Mouse (Mus musculus) bone marrow, adult 2 months (tissue): Measurements from ENCODE around the gene Tppp2. TPM values are rescaled to one million over a fixed set of nuclear protein-coding genes. Genes with fewer than 3 reads are reported as not detected.

Experiments
- H3K27ac ChIP-seq: fragments of 200-500 bp; 2 replicates; pipeline ENCODE4 v1.5.1; 2012; ENCODE audit warnings: low read depth, mild to moderate bottlenecking, control low read depth, inconsistent platforms, low read length; ENCODE audit not compliant: control insufficient read depth, poor library complexity, insufficient read depth
- H3K4me1 ChIP-seq: fragments of 200-500 bp; 2 replicates; pipeline ENCODE4 v1.6.1; 2011; ENCODE audit warnings: low read length; ENCODE audit not compliant: control insufficient read depth, insufficient read depth
- H3K4me3 ChIP-seq: fragments of 200-500 bp; replicated peaks from 2 replicates; pipeline ENCODE3; 2011; ENCODE audit warnings: mild to moderate bottlenecking, low read depth, low read length, control low read depth; ENCODE audit not compliant: control insufficient read depth
- CTCF ChIP-seq: fragments of 200-500 bp; IDR thresholded peaks from 2 replicates; pipeline ENCODE4 v1.5.1; 2011; ENCODE audit warnings: low read length, control low read depth; ENCODE audit not compliant: control insufficient read depth, insufficient read depth
- POLR2A ChIP-seq: fragments of 200-500 bp; IDR thresholded peaks from 2 replicates; pipeline ENCODE4 v1.6.1; 2011; ENCODE audit warnings: low read depth, mild to moderate bottlenecking, control low read depth, low read length, borderline replicate concordance; ENCODE audit not compliant: control insufficient read depth
- WGBS: fragments of 180-500 bp; shearing (Covaris S2); methylation state at CpG from one replicate; pipeline ENCODE4 v1.1.7; 2018; 5-methylcytosine and 5-hydroxymethylcytosine counted together
- polyA plus RNA-seq: library from polyadenylated mRNA; stranded (reverse); fragments of >200 nt; gene quantifications from 2 replicates; pipeline ENCODE4 v1.2.4, GENCODE M21; 2011; ENCODE audit warnings: low replicate concordance; ENCODE audit not compliant: missing spikeins, insufficient read depth, insufficient read length

The Tppp2 gene
- polyA plus RNA-seq, 1 experiment, result not detected

- H3K27ac ChIP-seq, result no peak overlapping the region
- H3K4me3 ChIP-seq, result no peak overlapping the region
- 63% methylated on average over 9 of the region's 9 CpGs for WGBS
- no peaks in the 10 kb centered on the region for H3K4me1 ChIP-seq
- TF ChIP-seq CTCF, result peak; percentile 85
- no peak for TF ChIP-seq POLR2A
Observed at GRCm38 (mm10) chr14:51902806-51903710, 15.2 kb upstream of the Tppp2 start.

- Histone ChIP-seq H3K4me1 (no peaks in the 10 kb centered on the region), H3K4me3 (no peak overlapping the region), H3K27ac (no peak overlapping the region)
- WGBS, result 85% methylated on average over 9 of the region's 9 CpGs
- no peak for TF ChIP-seq POLR2A
- TF ChIP-seq CTCF, result no peak
Observed at GRCm38 (mm10) chr14:51903782-51904181, 14.4 kb upstream of the Tppp2 start.

- no peaks in the 10 kb centered on the region for H3K4me1 ChIP-seq
- no peak overlapping the region for H3K4me3 ChIP-seq
- WGBS, result 64% methylated on average over 7 of the region's 7 CpGs
- H3K27ac ChIP-seq, result no peak overlapping the region
- no peak for TF ChIP-seq CTCF
Observed at GRCm38 (mm10) chr14:51904706-51905105, 13.5 kb upstream of the Tppp2 start.

- H3K4me3 ChIP-seq, result no peak overlapping the region
- H3K4me1 ChIP-seq, result no peaks in the 10 kb centered on the region
- H3K27ac ChIP-seq, result no peak overlapping the region
- WGBS, result 63% methylated on average over 11 of the region's 11 CpGs
- no peak for TF ChIP-seq POLR2A
- no peak for TF ChIP-seq CTCF
Observed at GRCm38 (mm10) chr14:51906102-51906501, 12.1 kb upstream of the Tppp2 start.

- no peaks in the 10 kb centered on the region; the same call in 1 of the 2 replicates for H3K4me1 ChIP-seq
- 86% methylated on average over 10 of the region's 10 CpGs for WGBS
- H3K4me3 ChIP-seq, result no peak overlapping the region
- no peak overlapping the region for H3K27ac ChIP-seq
- TF ChIP-seq POLR2A (no peak), CTCF (no peak)
Observed at GRCm38 (mm10) chr14:51911301-51911700, 6.9 kb upstream of the Tppp2 start.

- Histone ChIP-seq H3K4me3 (peak overlapping the region; percentile 64), H3K27ac (no peak overlapping the region), H3K4me1 (no peaks in the 10 kb centered on the region; the same call in 1 of the 2 replicates)
- TF ChIP-seq POLR2A, result no peak
- TF ChIP-seq CTCF, result no peak
- WGBS, result 19% methylated on average over 14 of the region's 14 CpGs
Observed at GRCm38 (mm10) chr14:51912391-51913061, 5.7 kb upstream of the Tppp2 start.

- Histone ChIP-seq H3K4me3 (peak overlapping the region; percentile 64), H3K4me1 (no peaks in the 10 kb centered on the region; the same call in 1 of the 2 replicates), H3K27ac (peak overlapping the region; percentile 66; the same call in 1 of the 2 replicates)
- under 1% methylated on average over 58 of the region's 58 CpGs for whole genome bisulfite sequencing
- no peak for TF ChIP-seq POLR2A
- no peak for TF ChIP-seq CTCF
Observed at GRCm38 (mm10) chr14:51913062-51913959, 4.9 kb upstream of the Tppp2 start.
